ENCODE assay signal across 24 mouse cellular contexts in genomic region chr9:41541327-41541726, GRCm38 (mm10).
DNase-seq lines count a peak whose midpoint lies in the region; ATAC-seq lines count a peak whose summit lies in the region.
"Had no signal": no experiment of that assay in that cellular context is flagged by ENCODE, and none has a peak within 500 bp of the region (broad histone marks: within the 10 kb centered on the region; RNA-seq: fewer than 3 reads in every experiment).

No protein-coding gene starts in this region.

- no peak overlapping the region for H3K9ac ChIP-seq in embryonic facial prominence, embryonic 13.5 days
- no peak overlapping the region for H3K9ac ChIP-seq in neural tube, embryonic 12.5 days
- H3K9ac ChIP-seq in midbrain, embryonic 16.5 days (ENCODE audit: low read depth, low read length) = no peak overlapping the region
- H3K9ac ChIP-seq in liver, embryonic 12.5 days = no peak overlapping the region
- H3K9ac ChIP-seq: heart, embryonic 12.5 days had no signal

- H3K27me3 ChIP-seq in embryonic facial prominence, embryonic 13.5 days = no peaks in the 10 kb centered on the region
- no peaks in the 10 kb centered on the region for H3K27me3 ChIP-seq in embryonic facial prominence, embryonic 10.5 days (replicated peaks; ENCODE audit: low read depth, poor library complexity, severe bottlenecking)
- no peaks in the 10 kb centered on the region for H3K27me3 ChIP-seq in neural tube, embryonic 12.5 days (replicated peaks)
- no peaks in the 10 kb centered on the region for H3K27me3 ChIP-seq in midbrain, embryonic 16.5 days (ENCODE audit: control insufficient read depth, insufficient read depth, low read depth, low read length)
- H3K27me3 ChIP-seq in liver, embryonic 12.5 days (replicated peaks) = no peaks in the 10 kb centered on the region
- H3K27me3 ChIP-seq: heart, embryonic 12.5 days; megakaryocyte, embryonic 14.5 days had no signal

- H3K4me1 ChIP-seq in embryonic facial prominence, embryonic 13.5 days = peaks cover 12% of the 10 kb centered on the region
- H3K4me1 ChIP-seq in embryonic facial prominence, embryonic 10.5 days = no peaks in the 10 kb centered on the region
- 0 out of 2 replicates have a peak, but pooled peaks cover 9% of the 10 kb centered on the region for H3K4me1 ChIP-seq in neural tube, embryonic 12.5 days
- no peaks in the 10 kb centered on the region; the same call in 1 of the 2 replicates for H3K4me1 ChIP-seq in midbrain, embryonic 16.5 days (ENCODE audit: control insufficient read depth, insufficient read depth, low read length)
- H3K4me1 ChIP-seq in liver, embryonic 12.5 days = no peaks in the 10 kb centered on the region
- H3K4me1 ChIP-seq: megakaryocyte, embryonic 14.5 days had no signal

- no peak for DNase-seq in embryonic facial prominence, embryonic 10.5 days (ENCODE audit: low spot score)
- DNase-seq in neural tube, embryonic 10.5 days (ENCODE audit: extremely low spot score, low spot score) = no peak
- DNase-seq: adrenal gland, adult 8-10 months; cerebellum, adult 11 months; cerebellum, postnatal 14 days; gastrocnemius, postnatal 10 days; heart, adult 11 months; heart, postnatal 14 days; kidney, adult 9 months; kidney, postnatal 25 days; left cerebral cortex, postnatal 4 days; lung, adult 18-20 months; lung, postnatal 14 days; retina, postnatal 1 day; right cerebral cortex, postnatal 4 days had no signal

- no peaks in the 10 kb centered on the region; the same call in 1 of the 2 replicates for H3K36me3 ChIP-seq in embryonic facial prominence, embryonic 13.5 days
- H3K36me3 ChIP-seq in embryonic facial prominence, embryonic 10.5 days (replicated peaks) = no peaks in the 10 kb centered on the region; the same call in 1 of the 2 replicates
- H3K36me3 ChIP-seq in neural tube, embryonic 12.5 days = peaks cover 7% of the 10 kb centered on the region; the same call in 1 of the 2 replicates
- no peaks in the 10 kb centered on the region for H3K36me3 ChIP-seq in midbrain, embryonic 16.5 days (ENCODE audit: control insufficient read depth, insufficient read depth, low read length)
- no peaks in the 10 kb centered on the region for H3K36me3 ChIP-seq in liver, embryonic 12.5 days

- H3K9me3 ChIP-seq in embryonic facial prominence, embryonic 13.5 days = no peaks in the 10 kb centered on the region
- H3K9me3 ChIP-seq in embryonic facial prominence, embryonic 10.5 days = no peaks in the 10 kb centered on the region
- H3K9me3 ChIP-seq in neural tube, embryonic 12.5 days = no peaks in the 10 kb centered on the region
- H3K9me3 ChIP-seq in midbrain, embryonic 16.5 days (replicated peaks; ENCODE audit: control insufficient read depth, low read length, poor library complexity, severe bottlenecking) = no peaks in the 10 kb centered on the region
- H3K9me3 ChIP-seq in liver, embryonic 12.5 days (replicated peaks) = no peaks in the 10 kb centered on the region
- H3K9me3 ChIP-seq: heart, embryonic 12.5 days; megakaryocyte, embryonic 14.5 days had no signal

- 0 out of 2 replicates have a peak overlapping the region, but pooled peaks have one; percentile 11 for H3K27ac ChIP-seq in embryonic facial prominence, embryonic 13.5 days
- no peak overlapping the region for H3K27ac ChIP-seq in embryonic facial prominence, embryonic 10.5 days (replicated peaks)
- 0 out of 2 replicates have a peak overlapping the region, but pooled peaks have one; percentile 38 for H3K27ac ChIP-seq in neural tube, embryonic 12.5 days
- H3K27ac ChIP-seq in midbrain, embryonic 16.5 days (ENCODE audit: low read length) = peak overlapping the region; percentile 60
- no peak overlapping the region for H3K27ac ChIP-seq in liver, embryonic 12.5 days

- ATAC-seq in embryonic facial prominence, embryonic 13.5 days (ENCODE audit: insufficient number of reproducible peaks, insufficient read depth, low FRiP score, low TSS enrichment, low read depth) = no peak
- ATAC-seq in neural tube, embryonic 12.5 days (ENCODE audit: low FRiP score, low read depth) = no peak
- no peak for ATAC-seq in midbrain, embryonic 16.5 days
- no peak for ATAC-seq in activated CD4-positive, CD25-positive, alpha-beta regulatory T cell, adult 4 months
- ATAC-seq in cerebellum, adult (ENCODE audit: insufficient number of reproducible peaks, low FRiP score, low TSS enrichment) = no peak
- ATAC-seq in liver, embryonic 12.5 days = no peak
- ATAC-seq: inflammation-experienced regulatory T-cells, adult 6 months had no signal

- WGBS in embryonic facial prominence, embryonic 13.5 days = 64% methylated on average over 6 of the region's 6 CpGs
- WGBS in embryonic facial prominence, embryonic 10.5 days = 78% methylated on average over 6 of the region's 6 CpGs
- 51% methylated on average over 6 of the region's 6 CpGs for WGBS in neural tube, embryonic 12.5 days
- WGBS in midbrain, embryonic 16.5 days = 54% methylated on average over 6 of the region's 6 CpGs
- 69% methylated on average over 6 of the region's 6 CpGs for WGBS in liver, embryonic 12.5 days (ENCODE audit: insufficient replicate concordance)

- H3K4me3 ChIP-seq in embryonic facial prominence, embryonic 13.5 days = no peak overlapping the region
- H3K4me3 ChIP-seq in embryonic facial prominence, embryonic 10.5 days = no peak overlapping the region
- no peak overlapping the region for H3K4me3 ChIP-seq in neural tube, embryonic 12.5 days
- no peak overlapping the region for H3K4me3 ChIP-seq in midbrain, embryonic 16.5 days (ENCODE audit: low read depth, low read length)
- H3K4me3 ChIP-seq in liver, embryonic 12.5 days = no peak overlapping the region
- H3K4me3 ChIP-seq: heart, embryonic 12.5 days; megakaryocyte, embryonic 14.5 days had no signal

- H3K4me2 ChIP-seq in embryonic facial prominence, embryonic 13.5 days = no peak overlapping the region
- no peak overlapping the region for H3K4me2 ChIP-seq in neural tube, embryonic 12.5 days (replicated peaks)
- H3K4me2 ChIP-seq in midbrain, embryonic 16.5 days (ENCODE audit: low read length) = no peak overlapping the region
- H3K4me2 ChIP-seq in liver, embryonic 12.5 days = no peak overlapping the region
- H3K4me2 ChIP-seq: heart, embryonic 12.5 days had no signal

Comparison
In these comparisons a context has a peak if more than half of its experiments do, and no peak if none do; other contexts are left out.
1. H3K27ac ChIP-seq: peak in embryonic facial prominence, embryonic 13.5 days (single experiment), neural tube, embryonic 12.5 days (single experiment) and midbrain, embryonic 16.5 days (single experiment); none in embryonic facial prominence, embryonic 10.5 days (single experiment) and liver, embryonic 12.5 days (single experiment).